10 mouse cellular contexts compared by ENCODE assay signal in the genomic region with DNA sequence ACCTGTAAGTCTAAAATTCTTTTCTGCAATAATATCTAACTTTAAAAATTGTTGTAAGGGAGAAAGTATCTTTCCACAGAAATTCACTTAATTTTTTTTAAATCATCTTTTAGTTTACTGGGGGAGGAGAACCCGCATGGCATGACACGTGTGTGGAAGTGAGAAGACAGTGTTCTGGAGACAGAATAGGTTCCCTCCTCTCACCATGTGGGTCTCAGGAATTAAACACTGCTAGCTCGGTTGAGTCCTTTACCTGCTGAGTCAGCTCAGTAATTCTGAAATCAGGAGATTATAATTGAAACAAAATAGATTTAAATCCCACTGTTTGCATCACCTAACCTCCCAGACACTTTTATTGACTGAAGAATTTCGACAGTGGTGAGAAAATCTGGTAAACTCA. TPM values are rescaled to one million over a fixed set of nuclear protein-coding genes. Genes with fewer than 3 reads are reported as not detected.
DNase-seq lines count a peak whose midpoint lies in the region; ATAC-seq lines count a peak whose summit lies in the region.
"Had no signal": no experiment of that assay in that cellular context is flagged by ENCODE, and none has a peak within 500 bp of the region (broad histone marks: within the 10 kb centered on the region; RNA-seq: fewer than 3 reads in every experiment).

No protein-coding gene starts in this region.

- no peak for DNase-seq in heart, postnatal 10 days
- DNase-seq in neural tube, embryonic 11.5 days (ENCODE audit: low spot score) = no peak
- no peak for DNase-seq in intestine, embryonic 14.5 days (ENCODE audit: low spot score)
- DNase-seq in right cerebral cortex, postnatal 36 days (ENCODE audit: low spot score in 2 of 2) = no peak
- no peak for DNase-seq in thymus, postnatal 36 days
- DNase-seq: adrenal gland, adult 8-10 months; layer of hippocampus, postnatal 36 days had no signal

- peaks cover 45% of the 10 kb centered on the region for H3K36me3 ChIP-seq in heart, embryonic 14.5 days (ENCODE audit: control insufficient read depth, insufficient read depth, low read length)
- H3K36me3 ChIP-seq in neural tube, embryonic 11.5 days (ENCODE audit: control insufficient read depth, insufficient read depth, low read length) = peaks cover 11% of the 10 kb centered on the region
- H3K36me3 ChIP-seq in neural tube, embryonic 15.5 days = peaks cover 7% of the 10 kb centered on the region
- H3K36me3 ChIP-seq in intestine, embryonic 14.5 days (ENCODE audit: control insufficient read depth, insufficient read depth, low read length) = peaks cover 39% of the 10 kb centered on the region
- peaks cover 21% of the 10 kb centered on the region for H3K36me3 ChIP-seq in stomach, embryonic 15.5 days

- intact Hi-C loops in heart, postnatal 10 days (cut with DNase I) = no loop called here

- peak overlapping the region; percentile 79 for H3K9ac ChIP-seq in heart, embryonic 14.5 days (ENCODE audit: low read length)
- H3K9ac ChIP-seq in neural tube, embryonic 11.5 days (ENCODE audit: low read length) = no peak overlapping the region
- H3K9ac ChIP-seq in neural tube, embryonic 15.5 days (replicated peaks) = no peak overlapping the region
- peak overlapping the region; percentile 60 for H3K9ac ChIP-seq in intestine, embryonic 14.5 days (ENCODE audit: low read length)
- no peak overlapping the region for H3K9ac ChIP-seq in stomach, embryonic 15.5 days

- H3K9me3 ChIP-seq in heart, embryonic 14.5 days (ENCODE audit: control insufficient read depth, low read length) = no peaks in the 10 kb centered on the region
- H3K9me3 ChIP-seq in neural tube, embryonic 11.5 days (ENCODE audit: control insufficient read depth, low read length) = no peaks in the 10 kb centered on the region
- H3K9me3 ChIP-seq in neural tube, embryonic 15.5 days (replicated peaks) = no peaks in the 10 kb centered on the region
- peaks cover 9% of the 10 kb centered on the region for H3K9me3 ChIP-seq in intestine, embryonic 14.5 days (ENCODE audit: control insufficient read depth, low read length)
- H3K9me3 ChIP-seq in stomach, embryonic 15.5 days = no peaks in the 10 kb centered on the region

- peak overlapping the region; percentile 82 for H3K4me2 ChIP-seq in heart, embryonic 14.5 days (ENCODE audit: low read length)
- peak overlapping the region; percentile 66 for H3K4me2 ChIP-seq in neural tube, embryonic 11.5 days (ENCODE audit: low read depth)
- H3K4me2 ChIP-seq in neural tube, embryonic 15.5 days = no peak overlapping the region
- H3K4me2 ChIP-seq in intestine, embryonic 14.5 days (ENCODE audit: low read length) = peak overlapping the region; percentile 71
- H3K4me2 ChIP-seq in stomach, embryonic 15.5 days = peak overlapping the region; percentile 70

- peaks cover 2 to 18% of the 10 kb centered on the region in 2 experiments; a peak in 3 of 4 replicates for H3K4me1 ChIP-seq in heart, embryonic 14.5 days (ENCODE audit: control insufficient read depth in 2 of 2, insufficient read depth in 2 of 2, low read length in 2 of 2)
- H3K4me1 ChIP-seq in neural tube, embryonic 11.5 days (ENCODE audit: control insufficient read depth, insufficient read depth, low read length) = 0 out of 2 replicates have a peak, but pooled peaks cover 2% of the 10 kb centered on the region
- H3K4me1 ChIP-seq in neural tube, embryonic 15.5 days = peaks cover 15% of the 10 kb centered on the region
- H3K4me1 ChIP-seq in intestine, embryonic 14.5 days (replicated peaks; ENCODE audit: control insufficient read depth, insufficient read depth, low read length) = peaks cover 13% of the 10 kb centered on the region
- no peaks in the 10 kb centered on the region; the same call in 1 of the 2 replicates for H3K4me1 ChIP-seq in stomach, embryonic 15.5 days

- no peaks in the 10 kb centered on the region for H3K27me3 ChIP-seq in heart, embryonic 14.5 days (ENCODE audit: control insufficient read depth, insufficient read depth, low read length)
- no peaks in the 10 kb centered on the region for H3K27me3 ChIP-seq in neural tube, embryonic 11.5 days (ENCODE audit: control insufficient read depth, insufficient read depth, low read length)
- no peaks in the 10 kb centered on the region for H3K27me3 ChIP-seq in neural tube, embryonic 15.5 days (replicated peaks)
- H3K27me3 ChIP-seq in intestine, embryonic 14.5 days (replicated peaks; ENCODE audit: control insufficient read depth, insufficient read depth, low read length) = no peaks in the 10 kb centered on the region
- H3K27me3 ChIP-seq in stomach, embryonic 15.5 days (replicated peaks) = no peaks in the 10 kb centered on the region

- no peak overlapping the region for H3K27ac ChIP-seq in heart, embryonic 14.5 days (replicated peaks in 1 of 2; ENCODE audit: control insufficient read depth in 1 of 2, insufficient read depth in 1 of 2, low read depth in 2 of 2, low read length in 2 of 2)
- H3K27ac ChIP-seq in neural tube, embryonic 11.5 days (ENCODE audit: low read depth, low read length) = no peak overlapping the region
- H3K27ac ChIP-seq in neural tube, embryonic 15.5 days (replicated peaks) = no peak overlapping the region
- H3K27ac ChIP-seq in intestine, embryonic 14.5 days (ENCODE audit: low read depth) = no peak overlapping the region
- H3K27ac ChIP-seq in stomach, embryonic 15.5 days = no peak overlapping the region

- WGBS in heart, embryonic 14.5 days = 48% methylated on average over 4 of the region's 4 CpGs
- WGBS in neural tube, embryonic 11.5 days = 68% methylated on average over 4 of the region's 4 CpGs
- 63% methylated on average over 4 of the region's 4 CpGs for WGBS in neural tube, embryonic 15.5 days
- 48% methylated on average over 4 of the region's 4 CpGs for WGBS in intestine, embryonic 14.5 days
- WGBS in stomach, embryonic 15.5 days = 43% methylated on average over 4 of the region's 4 CpGs

- peak overlapping the region in 1 of 2 experiments; percentile 87; a peak in 2 of 4 replicates for H3K4me3 ChIP-seq in heart, embryonic 14.5 days (ENCODE audit: control insufficient read depth in 1 of 2, insufficient read depth in 1 of 2, low read depth in 1 of 2, low read length in 2 of 2)
- H3K4me3 ChIP-seq in neural tube, embryonic 11.5 days (ENCODE audit: low read depth, low read length) = no peak overlapping the region
- no peak overlapping the region for H3K4me3 ChIP-seq in neural tube, embryonic 15.5 days (replicated peaks)
- peak overlapping the region; percentile 80 for H3K4me3 ChIP-seq in intestine, embryonic 14.5 days (ENCODE audit: low read depth, low read length)
- H3K4me3 ChIP-seq in stomach, embryonic 15.5 days (replicated peaks) = no peak overlapping the region

- no peak for ATAC-seq in heart, embryonic 14.5 days (ENCODE audit: insufficient number of reproducible peaks, insufficient read depth, low FRiP score, low read depth)
- ATAC-seq in neural tube, embryonic 11.5 days (ENCODE audit: insufficient read depth, low FRiP score, low TSS enrichment) = no peak
- no peak for ATAC-seq in neural tube, embryonic 15.5 days (ENCODE audit: low FRiP score)
- ATAC-seq in intestine, embryonic 14.5 days (replicated peaks; ENCODE audit: low FRiP score, low TSS enrichment, low read depth) = no peak
- no peak for ATAC-seq in stomach, embryonic 15.5 days (ENCODE audit: insufficient read depth, low FRiP score, low read depth)

RNA-seq across cellular contexts. Expression of a gene that starts 1.3 kb away (rescaled TPM):
- polyA plus RNA-seq in heart, embryonic 14.5 days (2014; fragmentation: Nextera tagmentation; extraction: Ambion mirVana) = 4.6 and 6.2 TPM in 2 replicates
- total RNA-seq in heart, postnatal 10 days (2021) = 1 to 10 TPM; 2.4 to 2.9 TPM
- 9.6 and 10.2 TPM in 2 replicates for polyA plus RNA-seq in neural tube, embryonic 11.5 days (2014; fragmentation: Nextera tagmentation; extraction: Ambion mirVana)
- polyA plus RNA-seq in neural tube, embryonic 15.5 days (2015; fragmentation: Nextera tagmentation; extraction: Ambion mirVana) = 0.60 and 3.1 TPM in 2 replicates
- 11.7 and 13.0 TPM in 2 replicates for polyA plus RNA-seq in intestine, embryonic 14.5 days (2014; fragmentation: Nextera tagmentation; extraction: Ambion mirVana)
- polyA plus RNA-seq in stomach, embryonic 15.5 days (2015; fragmentation: Nextera tagmentation; extraction: Ambion mirVana) = 9.7 and 10.7 TPM in 2 replicates

RNA-seq across cellular contexts. Expression of a gene that starts 57.6 kb away (rescaled TPM):
- 12.3 and 13.6 TPM in 2 replicates for polyA plus RNA-seq in heart, embryonic 14.5 days (2014; fragmentation: Nextera tagmentation; extraction: Ambion mirVana)
- 10 to 100 TPM; 10.5 to 11.0 TPM for total RNA-seq in heart, postnatal 10 days (2021)
- polyA plus RNA-seq in neural tube, embryonic 11.5 days (2014; fragmentation: Nextera tagmentation; extraction: Ambion mirVana) = 51.2 and 52.2 TPM in 2 replicates
- polyA plus RNA-seq in neural tube, embryonic 15.5 days (2015; fragmentation: Nextera tagmentation; extraction: Ambion mirVana) = 17.8 and 17.9 TPM in 2 replicates
- polyA plus RNA-seq in intestine, embryonic 14.5 days (2014; fragmentation: Nextera tagmentation; extraction: Ambion mirVana) = 27.2 and 30.0 TPM in 2 replicates
- polyA plus RNA-seq in stomach, embryonic 15.5 days (2015; fragmentation: Nextera tagmentation; extraction: Ambion mirVana) = 21.4 and 24.8 TPM in 2 replicates

Comparison
In these comparisons a context has a peak if more than half of its experiments do, and no peak if none do; other contexts are left out.
1. H3K9ac ChIP-seq: peak in heart, embryonic 14.5 days (single experiment) and intestine, embryonic 14.5 days (single experiment); none in neural tube, embryonic 11.5 days (single experiment), neural tube, embryonic 15.5 days (single experiment) and stomach, embryonic 15.5 days (single experiment).